Mouse (Mus musculus): ENCODE data around the gene Gm5862. TPM values are rescaled to one million over a fixed set of nuclear protein-coding genes. Genes with fewer than 3 reads are reported as not detected.
"Not testable (repeated sequence)": the region's sequence is repeated elsewhere in the genome, so short reads cannot be mapped to it uniquely, and the experiment has no call there.

The Gm5862 gene
- total RNA-seq (2015; ENCODE audit: low replicate concordance) (not detected in 2 replicates), total RNA-seq (2017; ENCODE audit: low replicate concordance) (not detected in 2 replicates)

DNA sequence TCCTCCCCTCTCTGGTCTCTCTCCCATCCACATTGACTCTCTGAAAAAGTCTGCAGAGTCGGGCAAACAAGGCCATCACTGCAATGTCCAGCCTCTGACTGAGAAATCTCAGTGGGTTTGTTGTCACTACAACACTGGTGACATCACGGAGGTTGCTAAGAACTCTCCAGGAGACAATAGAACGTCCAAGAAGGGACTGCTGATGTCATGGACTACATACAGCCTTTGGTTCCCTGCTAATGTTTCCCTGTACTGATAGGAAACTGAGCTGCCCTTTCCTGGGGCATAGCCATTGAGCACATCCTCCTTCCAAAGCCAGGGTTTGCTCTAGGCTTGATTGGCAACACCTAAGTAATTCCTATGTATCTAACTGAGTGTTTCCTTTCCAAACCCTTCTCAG is at the start of gene Gm5862:
Gene Gm5862, minus strand, starts transcription at position 101 of the 400 bp plus-strand sequence.
- not testable (repeated sequence) for ATAC-seq (replicated peaks; ENCODE audit: low FRiP score, poor library complexity, severe bottlenecking)

DNA sequence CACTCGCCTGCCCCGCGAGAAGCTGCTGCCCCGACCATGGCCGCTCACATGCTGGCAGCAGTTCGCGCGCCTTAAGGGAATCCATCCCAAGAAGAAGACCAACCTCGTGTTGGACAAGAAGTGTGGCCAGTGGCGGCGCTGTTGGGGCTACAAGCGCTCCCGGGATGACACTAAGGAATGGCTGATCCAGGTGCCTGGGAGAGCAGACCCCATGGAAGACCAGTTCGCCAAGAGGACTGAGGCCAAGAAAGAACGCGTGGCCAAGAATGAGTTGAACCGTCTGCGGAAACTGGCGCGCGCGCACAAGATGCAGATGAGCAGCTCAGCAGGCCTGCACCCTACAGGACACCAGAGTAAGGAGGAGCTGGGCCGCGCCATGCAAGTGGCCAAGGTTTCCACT is 48.0 kb upstream of the Gm5862 start:
- no peak for ATAC-seq (replicated peaks; ENCODE audit: low FRiP score, poor library complexity, severe bottlenecking)

DNA sequence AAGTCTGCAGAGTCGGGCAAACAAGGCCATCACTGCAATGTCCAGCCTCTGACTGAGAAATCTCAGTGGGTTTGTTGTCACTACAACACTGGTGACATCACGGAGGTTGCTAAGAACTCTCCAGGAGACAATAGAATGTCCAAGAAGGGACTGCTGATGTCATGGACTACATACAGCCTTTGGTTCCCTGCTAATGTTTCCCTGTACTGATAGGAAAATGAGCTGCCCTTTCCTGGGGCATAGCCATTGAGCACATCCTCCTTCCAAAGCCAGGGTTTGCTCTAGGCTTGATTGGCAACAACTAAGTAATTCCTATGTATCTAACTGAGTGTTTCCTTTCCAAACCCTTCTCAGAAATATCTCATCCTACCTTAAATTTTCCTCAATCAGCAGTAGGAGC is 35.8 kb upstream of the Gm5862 start, which contains the start of gene Gm7347:
Gene Gm7347, minus strand, starts transcription at position 101 of the 400 bp plus-strand sequence.
- not testable (repeated sequence) for ATAC-seq (replicated peaks; ENCODE audit: low FRiP score, poor library complexity, severe bottlenecking)

DNA sequence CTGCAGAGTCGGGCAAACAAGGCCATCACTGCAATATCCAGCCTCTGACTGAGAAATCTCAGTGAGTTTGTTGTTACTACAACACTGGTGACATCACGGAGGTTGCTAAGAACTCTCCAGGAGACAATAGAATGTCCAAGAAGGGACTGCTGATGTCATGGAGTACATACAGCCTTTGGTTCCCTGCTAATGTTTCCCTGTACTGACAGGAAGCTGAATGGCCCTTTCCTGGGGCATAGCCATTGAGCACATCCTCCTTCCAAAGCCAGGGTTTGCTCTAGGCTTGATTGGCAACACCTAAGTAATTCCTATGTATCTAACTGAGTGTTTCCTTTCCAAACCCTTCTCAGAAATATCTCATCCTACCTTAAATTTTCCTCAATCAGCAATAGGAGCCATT is 16.7 kb upstream of the Gm5862 start, which contains the start of gene Speer4a:
Gene Speer4a, minus strand, starts transcription at position 101 of the 400 bp plus-strand sequence.
- not testable (repeated sequence) for ATAC-seq (replicated peaks; ENCODE audit: low FRiP score, poor library complexity, severe bottlenecking)

DNA sequence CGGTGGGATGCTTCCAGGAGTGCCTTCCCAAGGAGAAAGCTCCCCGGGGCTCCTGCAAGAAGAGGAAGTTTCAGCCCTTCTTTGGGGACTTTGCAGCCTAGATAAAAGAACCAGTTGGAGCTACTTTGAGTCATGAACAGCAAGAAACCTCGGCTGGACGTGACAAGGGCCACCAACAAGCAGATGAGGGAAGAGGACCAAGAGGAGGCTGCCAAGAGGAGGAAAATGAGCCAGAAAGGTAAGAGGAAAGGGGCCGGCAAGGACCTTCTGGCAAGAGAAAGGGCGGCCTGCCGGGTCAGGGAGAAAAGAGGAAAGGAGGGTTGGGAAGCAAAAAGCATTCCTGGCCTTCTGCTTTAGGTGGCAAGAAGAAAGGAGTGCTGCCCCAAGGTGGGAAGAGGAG is 15.0 kb downstream of the Gm5862 start:
- not testable (repeated sequence) for ATAC-seq (replicated peaks; ENCODE audit: low FRiP score, poor library complexity, severe bottlenecking)

DNA sequence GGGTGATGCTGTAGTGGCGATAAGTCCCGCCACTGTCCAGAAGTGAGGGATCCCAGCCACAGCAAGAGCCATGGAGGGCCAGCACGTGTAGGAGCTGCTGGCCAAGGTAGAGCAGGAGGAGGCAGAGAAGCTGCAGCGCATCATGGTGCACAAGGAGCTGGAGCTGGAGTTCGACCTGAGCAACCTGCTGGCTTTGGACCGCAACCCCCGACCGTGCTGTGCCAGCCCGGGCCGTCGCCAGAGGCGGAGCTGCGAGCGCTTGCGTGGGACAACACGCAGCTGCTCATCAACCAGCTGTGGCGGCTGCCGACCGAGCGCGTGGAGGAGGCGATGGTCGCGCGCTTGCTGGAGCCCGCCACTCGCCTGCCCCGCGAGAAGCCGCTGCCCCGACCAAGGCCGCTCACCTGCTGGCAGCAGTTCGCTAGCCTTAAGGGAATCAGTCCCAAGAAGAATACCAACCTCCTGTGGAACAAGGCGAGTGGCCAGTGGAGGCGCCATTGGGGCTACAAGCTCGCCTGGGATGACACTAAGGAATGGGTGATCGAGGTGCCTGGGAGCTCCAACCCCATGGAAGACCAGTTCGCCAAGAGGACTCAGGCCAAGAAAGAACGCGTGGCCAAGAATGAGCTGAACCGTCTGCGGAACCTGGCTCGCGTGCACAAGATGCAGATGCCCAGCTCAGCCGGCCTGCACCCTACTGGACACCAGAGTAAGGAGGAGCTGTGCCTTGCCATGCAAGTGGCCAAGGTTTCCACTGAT is 15.6 kb downstream of the Gm5862 start:
- ATAC-seq (replicated peaks; ENCODE audit: low FRiP score, poor library complexity, severe bottlenecking): peak; percentile 59

DNA sequence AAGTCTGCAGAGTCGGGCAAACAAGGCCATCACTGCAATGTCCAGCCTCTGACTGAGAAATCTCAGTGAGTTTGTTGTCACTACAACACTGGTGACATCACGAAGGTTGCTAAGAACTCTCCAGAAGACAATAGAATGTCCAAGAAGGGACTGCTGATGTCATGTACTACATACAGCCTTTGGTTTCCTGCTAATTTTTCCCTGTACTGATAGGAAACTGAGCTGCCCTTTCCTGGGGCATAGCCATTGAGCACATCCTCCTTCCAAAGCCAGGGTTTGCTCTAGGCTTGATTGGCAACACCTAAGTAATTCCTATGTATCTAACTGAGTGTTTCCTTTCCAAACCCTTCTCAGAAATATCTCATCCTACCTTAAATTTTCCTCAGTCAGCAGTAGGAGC is 18.0 kb downstream of the Gm5862 start, which contains the start of gene Gm1979:
Gene Gm1979, minus strand, starts transcription at position 101 of the 400 bp plus-strand sequence.
- ATAC-seq (replicated peaks; ENCODE audit: low FRiP score, poor library complexity, severe bottlenecking): not testable (repeated sequence)

DNA sequence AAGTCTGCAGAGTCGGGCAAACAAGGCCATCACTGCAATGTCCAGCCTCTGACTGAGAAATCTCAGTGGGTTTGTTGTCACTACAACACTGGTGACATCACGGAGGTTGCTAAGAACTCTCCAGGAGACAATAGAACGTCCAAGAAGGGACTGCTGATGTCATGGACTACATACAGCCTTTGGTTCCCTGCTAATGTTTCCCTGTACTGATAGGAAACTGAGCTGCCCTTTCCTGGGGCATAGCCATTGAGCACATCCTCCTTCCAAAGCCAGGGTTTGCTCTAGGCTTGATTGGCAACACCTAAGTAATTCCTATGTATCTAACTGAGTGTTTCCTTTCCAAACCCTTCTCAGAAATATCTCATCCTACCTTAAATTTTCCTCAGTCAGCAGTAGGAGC is 34.2 kb downstream of the Gm5862 start, which contains the start of gene Gm21698:
Gene Gm21698, minus strand, starts transcription at position 101 of the 400 bp plus-strand sequence.
- not testable (repeated sequence) for ATAC-seq (replicated peaks; ENCODE audit: low FRiP score, poor library complexity, severe bottlenecking)

DNA sequence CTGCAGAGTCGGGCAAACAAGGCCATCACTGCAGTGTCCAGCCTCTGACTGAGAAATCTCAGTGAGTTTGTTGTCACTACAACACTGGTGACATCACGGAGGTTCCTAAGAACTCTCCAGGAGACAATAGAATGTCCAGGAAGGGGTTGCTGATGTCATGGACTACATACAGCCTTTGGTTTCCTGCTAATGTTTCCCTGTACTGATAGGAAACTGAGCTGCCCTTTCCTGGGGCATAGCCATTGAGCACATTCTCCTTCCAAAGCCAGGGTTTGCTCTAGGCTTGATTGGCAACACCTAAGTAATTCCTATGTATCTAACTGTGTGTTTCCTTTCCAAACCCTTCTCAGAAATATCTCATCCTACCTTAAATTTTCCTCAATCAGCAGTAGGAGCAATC is 50.2 kb downstream of the Gm5862 start, which contains the start of gene Gm21680:
Gene Gm21680, minus strand, starts transcription at position 101 of the 400 bp plus-strand sequence.
- ATAC-seq (replicated peaks; ENCODE audit: low FRiP score, poor library complexity, severe bottlenecking): not testable (repeated sequence)

Other genes starting within 250 kb of the Gm5862 start
- gene Gm21663, start 80.5 kb downstream of the Gm5862 start, total RNA-seq (2015; ENCODE audit: low replicate concordance): not detected in 2 replicates
- gene Gm21663, start 80.5 kb downstream of the Gm5862 start, total RNA-seq (2017; ENCODE audit: low replicate concordance): not detected in 2 replicates
- not detected in 2 replicates for gene Gm21671, start 68.5 kb downstream of the Gm5862 start, total RNA-seq (2015; ENCODE audit: low replicate concordance)
- gene Gm21671, start 68.5 kb downstream of the Gm5862 start, total RNA-seq (2017; ENCODE audit: low replicate concordance): not detected in 2 replicates
- not detected in 2 replicates for gene Gm21680, start 50.3 kb downstream of the Gm5862 start, total RNA-seq (2015; ENCODE audit: low replicate concordance)
- not detected in 2 replicates for gene Gm21680, start 50.3 kb downstream of the Gm5862 start, total RNA-seq (2017; ENCODE audit: low replicate concordance)
- gene Gm21698, start 34.3 kb downstream of the Gm5862 start, total RNA-seq (2015; ENCODE audit: low replicate concordance): not detected in 2 replicates
- gene Gm21698, start 34.3 kb downstream of the Gm5862 start, total RNA-seq (2017; ENCODE audit: low replicate concordance): not detected in 2 replicates
- not detected in 2 replicates for gene Gm1979, start 18.1 kb downstream of the Gm5862 start, total RNA-seq (2015; ENCODE audit: low replicate concordance)
- not detected in 2 replicates for gene Gm1979, start 18.1 kb downstream of the Gm5862 start, total RNA-seq (2017; ENCODE audit: low replicate concordance)
- gene Speer4a, start 16.6 kb upstream of the Gm5862 start, total RNA-seq (2015; ENCODE audit: low replicate concordance): not detected in 2 replicates
- gene Speer4a, start 16.6 kb upstream of the Gm5862 start, total RNA-seq (2017; ENCODE audit: low replicate concordance): not detected in 2 replicates
- not detected in 2 replicates for gene Gm7347, start 35.7 kb upstream of the Gm5862 start, total RNA-seq (2015; ENCODE audit: low replicate concordance)
- gene Gm7347, start 35.7 kb upstream of the Gm5862 start, total RNA-seq (2017; ENCODE audit: low replicate concordance): not detected in 2 replicates
- gene Gm10471, start 66.4 kb upstream of the Gm5862 start, total RNA-seq (2015; ENCODE audit: low replicate concordance): not detected in 2 replicates
- gene Gm10471, start 66.4 kb upstream of the Gm5862 start, total RNA-seq (2017; ENCODE audit: low replicate concordance): not detected in 2 replicates
- gene 5031410I06Rik, start 82.4 kb upstream of the Gm5862 start, total RNA-seq (2015; ENCODE audit: low replicate concordance): not detected in 2 replicates
- not detected in 2 replicates for gene 5031410I06Rik, start 82.4 kb upstream of the Gm5862 start, total RNA-seq (2017; ENCODE audit: low replicate concordance)
- gene Gm10220, start 98.5 kb upstream of the Gm5862 start, total RNA-seq (2015; ENCODE audit: low replicate concordance): not detected in 2 replicates
- not detected in 2 replicates for gene Gm10220, start 98.5 kb upstream of the Gm5862 start, total RNA-seq (2017; ENCODE audit: low replicate concordance)
- gene Gm7361, start 234.8 kb upstream of the Gm5862 start, total RNA-seq (2015; ENCODE audit: low replicate concordance): not detected in 2 replicates
- gene Gm7361, start 234.8 kb upstream of the Gm5862 start, total RNA-seq (2017; ENCODE audit: low replicate concordance): not detected in 2 replicates